Mouse (Mus musculus) megakaryocyte, embryonic 14.5 days (primary cell): Measurements from ENCODE around the gene Olfr459.

Source experiments
- FLI1 ChIP-seq: IDR thresholded peaks from 2 replicates; pipeline ENCODE4 v1.6.1; 2012; ENCODE audit warnings: low read length, inconsistent platforms, mixed read lengths
- GATA1 ChIP-seq: IDR thresholded peaks from 3 replicates; pipeline ENCODE4 v1.6.1; 2012; ENCODE audit warnings: mixed read lengths, low read length, inconsistent platforms, borderline replicate concordance

- TF ChIP-seq GATA1 (no peak), FLI1 (no peak)
Measured at GRCm38 (mm10) chr6:41761702-41762369, 13.1 kb downstream of the Olfr459 start.
